Mouse (Mus musculus) intestine, embryonic 16.5 days (tissue): Measurements from ENCODE around the gene Fli1. TPM values are rescaled to one million over a fixed set of nuclear protein-coding genes. Genes with fewer than 3 reads are reported as not detected.
A peak's percentile ranks its signal among the peaks of the same experiment; 100 is the strongest.

Experiments used
- ATAC-seq: fragments of 200-750 bp; cut with Nextera tagmentation; 2 replicates; pipeline ENCODE4 v1.8.0; 2017; ENCODE audit warnings: moderate TSS enrichment, moderate library complexity
- H3K27ac ChIP-seq: fragments of 300-500 bp; sonication (generic); 2 replicates; pipeline ENCODE4 v1.5.1; 2014; ENCODE audit warnings: mild to moderate bottlenecking, low read length
- H3K27me3 ChIP-seq: fragments of 300-500 bp; sonication (generic); replicated peaks from 2 replicates; pipeline ENCODE4 v1.6.1; 2014; ENCODE audit warnings: low read length, control low read depth, mixed read lengths; ENCODE audit not compliant: control insufficient read depth, insufficient read depth
- H3K36me3 ChIP-seq: fragments of 300-500 bp; sonication (generic); 2 replicates; pipeline ENCODE4 v1.6.1; 2014; ENCODE audit warnings: low read length, control low read depth; ENCODE audit not compliant: control insufficient read depth, insufficient read depth
- H3K4me1 ChIP-seq: fragments of 300-500 bp; sonication (generic); 2 replicates; pipeline ENCODE4 v1.6.1; 2014; ENCODE audit warnings: low read length, control low read depth, mixed read lengths; ENCODE audit not compliant: control insufficient read depth, insufficient read depth
- H3K4me2 ChIP-seq: fragments of 300-500 bp; sonication (generic); 2 replicates; pipeline ENCODE4 v1.6.1; 2014; ENCODE audit warnings: low read depth, low read length, control low read depth
- H3K4me3 ChIP-seq: fragments of 300-500 bp; sonication (generic); 2 replicates; pipeline ENCODE4 v1.5.1; 2014; ENCODE audit warnings: mild to moderate bottlenecking, low read length
- H3K9ac ChIP-seq: fragments of 300-500 bp; sonication (generic); 2 replicates; pipeline ENCODE4 v1.6.1; 2014; ENCODE audit warnings: low read depth, low read length
- H3K9me3 ChIP-seq: fragments of 300-500 bp; sonication (generic); 2 replicates; pipeline ENCODE4 v1.6.1; 2016; ENCODE audit warnings: low read length, control low read depth; ENCODE audit not compliant: control insufficient read depth
- WGBS: fragments of 180-500 bp; shearing (Covaris S2); extraction: QIAGEN DNeasy Blood & Tissue Kit; methylation state at CpG from one replicate; pipeline ENCODE4 v1.1.7; 2014; 5-methylcytosine and 5-hydroxymethylcytosine counted together
- polyA plus RNA-seq: library from polyadenylated mRNA; unstranded; fragments of >200 nt; fragmentation: Nextera tagmentation; extraction: Ambion mirVana; gene quantifications from 2 replicates; pipeline ENCODE4 v1.2.1, GENCODE M21; 2015

Gene Fli1
- polyA plus RNA-seq, 1 experiment from 2014 or later, result 10.1 TPM

- H3K4me2 ChIP-seq, result peak overlapping the region; percentile 91
- peaks cover 29% of the 10 kb centered on the region for H3K27me3 ChIP-seq
- peaks cover 24% of the 10 kb centered on the region for H3K4me1 ChIP-seq
- H3K4me3 ChIP-seq, result peak overlapping the region; percentile 69
- no peaks in the 10 kb centered on the region for H3K9me3 ChIP-seq
- peak overlapping the region; percentile 76 for H3K9ac ChIP-seq
- peak overlapping the region; percentile 79 for H3K27ac ChIP-seq
- under 1% methylated on average over 30 of the region's 30 CpGs for WGBS
- ATAC-seq, result 0 out of 2 replicates have a peak, but pooled peaks have one; percentile 29
- no peaks in the 10 kb centered on the region for H3K36me3 ChIP-seq
These were observed 1.3 kb downstream of the Fli1 start for GRCm38 (mm10) chr9:32541223-32541901.

GRCm38 (mm10) chr9:32540406-32541222 is 2.0 kb downstream of the Fli1 start:
- Histone ChIP-seq H3K27me3 (peaks cover 24% of the 10 kb centered on the region), H3K4me3 (peak overlapping the region; percentile 69), H3K4me1 (peaks cover 24% of the 10 kb centered on the region), H3K9me3 (no peaks in the 10 kb centered on the region), H3K36me3 (no peaks in the 10 kb centered on the region), H3K9ac (peak overlapping the region; percentile 76), H3K27ac (peak overlapping the region; percentile 79), H3K4me2 (peak overlapping the region; percentile 91)
- under 1% methylated on average over 68 of the region's 70 CpGs for WGBS
- peak; percentile 40 for ATAC-seq

GRCm38 (mm10) chr9:32540061-32540405 is 2.6 kb downstream of the Fli1 start:
- 4% methylated on average over 13 of the region's 13 CpGs for WGBS
- no peaks in the 10 kb centered on the region for H3K36me3 ChIP-seq
- peak overlapping the region; percentile 69 for H3K4me3 ChIP-seq
- peak overlapping the region; percentile 91 for H3K4me2 ChIP-seq
- no peaks in the 10 kb centered on the region for H3K9me3 ChIP-seq
- H3K4me1 ChIP-seq, result peaks cover 18% of the 10 kb centered on the region
- peaks cover 20% of the 10 kb centered on the region; the same call in 1 of the 2 replicates for H3K27me3 ChIP-seq
- peak; percentile 36; the same call in 1 of the 2 replicates for ATAC-seq
- H3K9ac ChIP-seq, result peak overlapping the region; percentile 76
- peak overlapping the region; percentile 79 for H3K27ac ChIP-seq

- Histone ChIP-seq H3K9me3 (no peaks in the 10 kb centered on the region), H3K9ac (no peak overlapping the region), H3K4me1 (peaks cover 13% of the 10 kb centered on the region), H3K4me2 (0 out of 2 replicates have a peak overlapping the region, but pooled peaks have one; percentile 91), H3K27ac (no peak overlapping the region), H3K27me3 (peaks cover 19% of the 10 kb centered on the region; the same call in 1 of the 2 replicates), H3K36me3 (no peaks in the 10 kb centered on the region), H3K4me3 (0 out of 2 replicates have a peak overlapping the region, but pooled peaks have one; percentile 3)
- WGBS, result 41% methylated on average over 3 of the region's 3 CpGs
- ATAC-seq, result 0 out of 2 replicates have a peak, but pooled peaks have one; percentile 27
These were observed 3.3 kb downstream of the Fli1 start for GRCm38 (mm10) chr9:32539321-32539761.

- no peaks in the 10 kb centered on the region for H3K36me3 ChIP-seq
- no peak overlapping the region for H3K4me2 ChIP-seq
- no peak overlapping the region for H3K4me3 ChIP-seq
- no peak overlapping the region for H3K9ac ChIP-seq
- peaks cover 14% of the 10 kb centered on the region; the same call in 1 of the 2 replicates for H3K27me3 ChIP-seq
- H3K9me3 ChIP-seq, result no peaks in the 10 kb centered on the region
- ATAC-seq, result no peak
- peaks cover 9% of the 10 kb centered on the region for H3K4me1 ChIP-seq
- 83% methylated on average over 5 of the region's 5 CpGs for WGBS
- no peak overlapping the region for H3K27ac ChIP-seq
These were observed 4.5 kb downstream of the Fli1 start for GRCm38 (mm10) chr9:32538124-32538523.

- Histone ChIP-seq H3K9me3 (no peaks in the 10 kb centered on the region), H3K9ac (no peak overlapping the region), H3K4me3 (no peak overlapping the region), H3K36me3 (no peaks in the 10 kb centered on the region), H3K27me3 (peaks cover 11% of the 10 kb centered on the region; the same call in 1 of the 2 replicates), H3K27ac (no peak overlapping the region), H3K4me2 (no peak overlapping the region), H3K4me1 (peaks cover 6% of the 10 kb centered on the region)
- no peak for ATAC-seq
- WGBS, result 70% methylated on average over 6 of the region's 6 CpGs
These were observed 5.0 kb downstream of the Fli1 start for GRCm38 (mm10) chr9:32537706-32538105.

GRCm38 (mm10) chr9:32535201-32535955 is 7.3 kb downstream of the Fli1 start:
- H3K27ac ChIP-seq, result no peak overlapping the region
- H3K27me3 ChIP-seq, result no peaks in the 10 kb centered on the region
- ATAC-seq, result no peak
- H3K9me3 ChIP-seq, result no peaks in the 10 kb centered on the region
- H3K4me1 ChIP-seq, result no peaks in the 10 kb centered on the region
- no peak overlapping the region for H3K9ac ChIP-seq
- WGBS, result 76% methylated on average over 2 of the region's 2 CpGs
- no peak overlapping the region for H3K4me3 ChIP-seq
- H3K36me3 ChIP-seq, result no peaks in the 10 kb centered on the region
- no peak overlapping the region for H3K4me2 ChIP-seq

- H3K27ac ChIP-seq, result no peak overlapping the region
- no peaks in the 10 kb centered on the region for H3K27me3 ChIP-seq
- H3K9me3 ChIP-seq, result no peaks in the 10 kb centered on the region
- no peak overlapping the region for H3K9ac ChIP-seq
- no peak overlapping the region for H3K4me3 ChIP-seq
- H3K36me3 ChIP-seq, result no peaks in the 10 kb centered on the region
- no peak overlapping the region for H3K4me2 ChIP-seq
- no peak for ATAC-seq
- no peaks in the 10 kb centered on the region; the same call in 1 of the 2 replicates for H3K4me1 ChIP-seq
- 80% methylated on average over 11 of the region's 11 CpGs for WGBS
These were observed 8.5 kb downstream of the Fli1 start for GRCm38 (mm10) chr9:32534025-32534615.
